Mouse (Mus musculus) left cerebral cortex, postnatal 14 days (tissue): ENCODE results near the gene Psmc3ip. TPM values are rescaled to one million over a fixed set of nuclear protein-coding genes. Genes with fewer than 3 reads are reported as not detected.
A peak's percentile ranks its signal among the peaks of the same experiment; 100 is the strongest.

Experiments
- DNase-seq, 2 experiments: peaks; one replicate each; pipeline ENCODE4 v3.0.0; 2021 to 2022; ENCODE audit warnings: low spot score in 2 of 2, mixed read lengths in 1 of 2
- intact Hi-C: fragments of 180-260 bp; cut with DNase I; formaldehyde crosslinking; loops from one replicate; pipeline ENCODE4 v1.15.1; 2025
- total RNA-seq, 2 experiments: library from RNA; stranded (reverse); gene quantifications; 2 replicates each; pipeline ENCODE4 v1.2.3; 2021

The Psmc3ip gene
- total RNA-seq, 2 experiments from 2014 or later, result 3.7 to 4.0 TPM

DNA sequence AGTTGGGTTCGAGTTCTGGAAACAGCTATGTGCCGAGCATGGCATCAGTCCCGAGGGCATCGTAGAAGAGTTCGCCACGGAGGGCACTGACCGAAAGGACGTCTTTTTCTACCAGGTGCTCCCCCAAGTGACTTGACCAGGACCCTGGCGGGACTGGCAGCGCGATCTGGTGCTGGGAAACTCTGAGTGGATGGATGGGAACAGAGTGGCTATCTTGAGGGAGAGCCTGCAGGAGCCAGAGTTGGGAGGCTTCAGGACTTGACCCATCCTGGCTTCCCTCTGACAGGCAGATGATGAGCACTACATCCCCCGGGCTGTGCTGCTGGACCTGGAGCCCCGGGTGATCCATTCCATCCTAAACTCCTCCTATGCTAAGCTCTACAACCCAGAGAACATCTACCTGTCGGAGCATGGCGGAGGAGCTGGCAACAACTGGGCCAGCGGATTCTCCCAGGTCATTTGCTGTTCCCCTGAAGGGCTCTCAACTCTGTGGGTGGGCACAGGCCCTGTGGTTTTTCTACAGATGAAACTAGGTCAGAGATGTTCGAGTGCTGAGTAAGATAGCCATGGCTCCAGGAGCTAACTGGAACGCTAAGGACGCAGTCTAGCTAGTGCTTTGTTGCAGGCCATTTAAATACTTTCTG lies 25.4 kb upstream of the Psmc3ip start:
- intact Hi-C loops, result loop anchor here (10.0 kb wide), 1 partner anchor 54 kb away; the partner anchor contains the start of genes Ccr10, Cntnap1 and Plekhh3
- DNase-seq, result no peak

- DNase-seq, result peak; percentile 99 to 100
- intact Hi-C loops, result loop anchor here (10.0 kb wide), 1 partner anchor 55 kb away; the partner anchor contains the start of genes Ccr10, Cntnap1 and Plekhh3
These were observed 24.7 kb upstream of the Psmc3ip start, which contains the start of the genes Retreg3 and Tubg1 for GRCm38 (mm10) chr11:101119761-101120544. Retreg3 (minus strand) TSS chr11:101119893. Tubg1 (plus strand) TSS chr11:101119938.

DNA sequence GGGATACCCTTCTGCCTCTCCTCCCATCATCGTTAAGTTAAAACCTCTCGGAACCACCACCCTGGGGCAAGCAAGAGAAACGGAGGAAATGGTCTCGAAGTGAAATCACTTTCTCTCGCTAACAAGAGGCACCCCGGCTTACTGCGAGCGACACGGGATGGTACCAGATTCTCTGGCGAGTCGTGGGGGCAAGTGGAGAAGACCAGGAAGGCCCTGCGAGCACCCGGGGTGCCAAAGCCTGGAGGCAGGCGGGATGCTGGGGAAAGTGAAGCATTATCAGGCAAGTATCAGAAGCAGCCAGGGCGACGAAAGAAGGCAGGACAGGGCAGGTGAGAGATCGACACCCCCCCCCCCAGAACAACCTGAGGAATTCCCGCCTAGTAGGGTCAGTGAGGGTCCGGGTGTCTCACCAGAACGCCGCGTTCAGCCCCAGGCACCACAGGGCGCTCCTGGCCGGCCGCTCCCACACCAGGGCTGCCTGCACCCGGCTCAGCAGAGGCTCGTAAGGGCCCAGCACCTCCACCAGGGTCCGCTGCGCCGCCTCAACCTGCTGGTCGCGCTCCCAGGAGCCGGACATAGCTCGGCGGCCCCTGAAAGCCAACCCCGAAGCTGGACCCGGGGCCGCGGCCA lies 24.0 kb upstream of the Psmc3ip start:
- intact Hi-C loops, result no loop called here
- DNase-seq, result no peak

DNA sequence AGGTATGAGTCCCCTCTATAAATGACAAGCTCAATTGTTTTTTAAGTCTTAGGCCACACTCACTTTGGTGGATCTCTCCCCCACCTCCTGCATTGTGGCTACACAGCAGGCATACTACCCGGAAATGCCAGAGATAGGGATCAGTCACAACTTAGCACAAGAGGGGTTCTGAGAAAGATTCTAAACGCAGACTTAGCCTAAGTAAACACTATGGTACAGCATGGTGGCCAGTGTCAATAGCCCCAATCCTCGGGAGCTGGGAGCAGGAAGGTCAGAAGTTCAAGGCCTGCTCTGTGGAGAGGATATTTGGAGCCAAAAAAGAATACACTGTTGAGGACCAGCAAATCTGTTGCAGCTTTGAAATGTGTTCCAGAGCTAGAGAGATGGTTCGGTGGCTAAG lies 22.9 kb upstream of the Psmc3ip start:
- intact Hi-C loops, result no loop called here
- no peak for DNase-seq

GRCm38 (mm10) chr11:101115564-101115963 lies 20.3 kb upstream of the Psmc3ip start:
- DNase-seq, result no peak
- intact Hi-C loops, result no loop called here

- no peak for DNase-seq
- intact Hi-C loops, result no loop called here
These were observed 16.9 kb upstream of the Psmc3ip start for GRCm38 (mm10) chr11:101112186-101112585.

DNA sequence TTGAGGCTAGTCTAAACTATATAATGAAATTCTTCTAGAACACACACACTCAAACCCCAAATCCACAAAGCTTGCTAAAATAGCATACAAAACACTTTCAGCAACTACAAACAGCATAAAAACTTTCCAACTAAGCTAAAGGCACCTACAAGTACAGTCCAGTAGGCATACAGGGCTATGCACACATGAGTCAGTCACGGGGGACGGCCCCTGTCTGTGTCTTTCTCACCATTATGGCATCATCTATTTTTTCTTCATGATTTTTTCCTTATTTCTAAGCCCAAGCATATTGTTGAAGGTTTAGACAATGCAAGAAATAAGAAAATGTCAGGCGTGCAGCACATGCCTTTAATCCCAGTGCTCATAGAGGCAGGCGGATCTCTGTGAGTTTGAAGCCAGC lies 15.9 kb upstream of the Psmc3ip start:
- DNase-seq, result no peak
- intact Hi-C loops, result no loop called here

GRCm38 (mm10) chr11:101110708-101111107 lies 15.5 kb upstream of the Psmc3ip start:
- intact Hi-C loops, result no loop called here
- no peak for DNase-seq

DNA sequence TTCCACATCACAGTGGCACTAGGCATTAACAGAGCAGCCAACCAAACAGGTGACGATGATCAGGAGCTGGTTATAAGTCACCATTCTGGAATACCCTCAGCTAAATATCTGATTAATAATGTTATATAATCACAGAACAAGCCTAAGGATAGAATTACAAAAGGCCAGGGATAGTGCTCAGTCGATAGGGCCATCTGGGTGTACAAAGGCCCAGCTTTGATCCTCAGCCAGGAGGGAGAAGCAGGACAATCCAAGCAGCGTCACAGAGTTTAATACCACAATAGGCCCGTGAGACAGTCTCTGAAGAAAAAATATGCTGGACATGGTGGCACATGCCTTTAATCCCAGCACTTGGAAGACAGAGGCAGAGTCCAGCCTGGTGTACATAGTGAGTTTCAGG lies 14.1 kb upstream of the Psmc3ip start:
- no peak for DNase-seq
- intact Hi-C loops, result no loop called here

DNA sequence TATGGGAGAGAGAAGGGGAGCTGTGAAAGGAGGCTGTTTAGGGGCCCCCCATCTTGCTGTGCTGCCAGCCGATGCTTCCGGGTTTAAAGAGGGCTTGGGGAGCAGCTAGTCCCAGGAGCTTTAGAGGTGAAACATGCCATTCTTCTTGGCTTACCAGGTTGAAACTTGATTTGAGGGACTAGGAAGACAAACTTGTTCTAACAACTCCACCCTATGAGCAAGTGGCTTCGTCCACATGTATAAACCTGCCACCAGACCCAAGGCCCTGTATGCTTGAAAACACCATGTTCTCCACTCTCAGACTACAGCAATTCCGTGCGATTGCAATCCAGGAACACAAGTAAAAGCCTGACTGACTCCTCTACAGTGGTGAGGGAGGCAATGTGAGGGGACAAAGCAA lies 7.8 kb upstream of the Psmc3ip start:
- intact Hi-C loops, result no loop called here
- no peak for DNase-seq

GRCm38 (mm10) chr11:101098231-101098630 lies 3.0 kb upstream of the Psmc3ip start:
- no peak for DNase-seq
- intact Hi-C loops, result loop anchor here (5.0 kb wide), 1 partner anchor 74 kb away; the partner anchor contains the start of genes Cntnap1 and Plekhh3

DNA sequence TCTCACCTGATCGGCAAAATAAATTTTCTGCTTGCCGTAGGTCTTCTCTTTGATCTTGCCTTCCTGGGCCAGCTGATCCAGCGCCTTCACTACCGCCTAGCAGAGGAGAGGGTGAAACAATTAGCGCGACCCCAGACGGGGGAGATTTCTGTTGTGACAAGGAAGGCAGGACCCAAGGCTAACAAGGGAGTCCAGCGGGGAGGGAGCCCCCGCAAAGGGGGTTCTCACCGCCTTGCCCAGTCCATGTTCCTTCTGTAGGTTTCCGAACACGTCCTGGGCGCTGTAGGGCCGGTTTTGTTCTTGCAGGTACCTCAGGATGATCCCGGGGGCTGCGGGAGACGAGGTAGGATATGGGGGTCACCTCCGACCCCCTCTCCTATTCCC lies 314 bp downstream of the Psmc3ip start:
- intact Hi-C loops, result loop anchor here (5.0 kb wide), 1 partner anchor 77 kb away; the partner anchor contains the start of genes Cntnap1 and Plekhh3
- DNase-seq, result no peak

- DNase-seq, result no peak
- intact Hi-C loops, result no loop called here
These were observed 5.3 kb downstream of the Psmc3ip start for GRCm38 (mm10) chr11:101089931-101090330.

DNA sequence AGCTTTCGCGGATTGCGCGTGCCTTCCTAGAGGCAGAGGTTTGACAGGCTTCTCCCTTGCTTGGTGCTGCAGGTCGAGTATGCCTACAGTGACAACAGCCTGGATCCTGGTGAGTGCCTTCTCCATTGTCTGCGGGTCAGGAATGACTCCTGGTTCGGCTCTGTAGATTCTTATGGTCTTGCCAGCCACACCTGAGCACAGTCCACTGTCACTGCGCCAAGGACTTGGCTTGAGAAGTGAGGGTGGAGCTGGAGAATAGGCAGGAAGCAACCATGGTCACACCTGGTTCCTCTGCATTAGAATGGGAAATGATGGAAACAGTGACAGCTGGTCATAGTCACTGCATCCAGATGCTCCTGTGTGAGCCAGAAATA lies 7.6 kb downstream of the Psmc3ip start:
- no peak for DNase-seq

DNA sequence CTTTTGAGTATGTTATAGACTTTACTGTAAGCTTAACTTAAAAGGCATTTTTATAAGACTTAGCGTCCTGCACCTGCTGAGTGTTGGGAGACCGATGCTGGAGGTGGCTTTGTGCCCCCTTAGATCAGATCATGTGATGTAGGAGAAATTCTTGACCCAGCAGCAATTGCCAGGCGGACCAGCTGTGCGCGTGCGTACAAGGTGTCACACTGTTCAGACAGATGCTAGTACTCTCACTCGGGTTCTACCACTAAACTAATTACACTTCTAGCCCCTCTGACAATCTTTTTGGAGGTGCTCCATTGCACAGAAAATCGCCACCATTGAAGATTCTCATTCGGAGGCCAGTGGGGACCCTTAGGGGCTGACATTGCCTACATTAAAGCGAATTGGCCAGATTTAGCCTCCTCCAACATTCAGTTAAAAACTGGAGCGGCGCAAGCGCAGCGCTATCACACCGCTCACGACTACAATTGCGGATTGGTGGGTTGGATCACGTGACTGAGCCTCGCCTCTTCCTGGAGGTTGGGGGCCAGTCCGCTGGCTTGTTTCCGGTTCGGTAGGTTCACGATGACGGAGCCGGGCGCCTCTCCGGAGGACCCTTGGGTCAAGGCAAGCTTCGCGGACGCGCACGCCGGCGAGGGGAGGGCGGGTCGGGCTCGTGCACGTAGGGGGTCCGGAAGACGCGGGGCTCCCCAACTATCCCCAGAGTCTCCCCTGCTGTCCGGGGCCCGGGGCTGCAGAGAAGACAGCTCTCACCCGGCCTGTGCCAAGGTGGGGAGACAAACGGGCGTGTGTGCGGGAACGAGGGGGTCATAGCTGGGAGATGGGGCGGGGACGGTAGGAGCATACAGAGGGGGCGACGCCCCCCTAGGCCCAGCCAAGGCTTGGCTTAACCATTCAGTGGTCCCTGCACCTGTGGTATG lies 8.2 kb downstream of the Psmc3ip start, which contains the start of gene Mlx:
Mlx (plus strand) TSS at position 522 of the 926 bp plus-strand sequence.
- intact Hi-C loops, result no loop called here
- DNase-seq, result peak; percentile 94 to 95

More for the DNA sequence above, 7.6 kb downstream of the Psmc3ip start:
- intact Hi-C loops, result no loop called here

GRCm38 (mm10) chr11:101086323-101086674 lies 8.9 kb downstream of the Psmc3ip start:
- intact Hi-C loops, result no loop called here

GRCm38 (mm10) chr11:101085617-101086322 lies 9.5 kb downstream of the Psmc3ip start:
- intact Hi-C loops, result no loop called here

More at GRCm38 (mm10) chr11:101086323-101086674, 8.9 kb downstream of the Psmc3ip start:
- no peak for DNase-seq

DNA sequence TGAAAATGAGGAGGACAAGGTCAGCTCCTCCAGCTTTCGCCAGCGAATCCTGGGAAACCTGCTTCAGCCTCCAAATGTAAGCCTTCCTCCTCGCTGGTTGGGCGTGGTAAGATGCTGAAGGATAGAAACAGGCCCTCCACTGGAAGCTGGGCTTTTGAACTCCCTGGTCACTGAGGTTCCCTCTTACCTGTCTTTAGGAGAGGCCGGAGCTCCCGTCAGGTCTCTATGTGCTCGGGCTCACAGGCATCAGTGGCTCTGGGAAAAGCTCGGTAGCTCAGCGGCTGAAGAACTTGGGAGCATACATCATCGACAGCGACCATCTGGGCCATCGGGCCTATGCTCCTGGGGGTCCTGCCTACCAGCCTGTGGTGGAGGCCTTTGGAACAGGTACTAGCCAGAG lies 10.4 kb downstream of the Psmc3ip start:
- DNase-seq, result no peak

More at GRCm38 (mm10) chr11:101085617-101086322, 9.5 kb downstream of the Psmc3ip start:
- no peak for DNase-seq

More for the DNA sequence above, 10.4 kb downstream of the Psmc3ip start:
- intact Hi-C loops, result no loop called here
